Mouse (Mus musculus): ENCODE results near the gene Tbccd1.

Gene Tbccd1

DNA sequence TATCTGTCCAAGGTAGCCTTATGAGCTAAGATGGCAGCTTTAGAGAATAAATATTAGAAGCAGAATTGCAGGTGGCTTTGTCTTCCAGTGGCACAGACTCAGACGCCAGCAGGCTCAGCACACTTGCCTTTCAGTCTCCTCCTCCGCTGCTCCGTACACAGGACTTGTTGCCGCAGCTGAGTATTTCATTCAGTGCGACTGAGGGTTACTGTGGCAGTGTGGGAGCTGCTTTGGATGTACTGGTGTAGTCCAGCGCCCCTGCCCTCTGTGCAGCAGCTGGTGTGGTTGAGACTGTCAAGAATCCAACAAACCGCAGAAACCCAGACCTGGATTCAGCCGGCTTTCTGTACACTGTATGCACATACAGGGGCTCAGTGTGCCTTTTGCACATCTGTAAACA is 14.9 kb upstream of the Tbccd1 start:
- no peak for DNase-seq (ENCODE audit: low read depth, low spot score)

DNA sequence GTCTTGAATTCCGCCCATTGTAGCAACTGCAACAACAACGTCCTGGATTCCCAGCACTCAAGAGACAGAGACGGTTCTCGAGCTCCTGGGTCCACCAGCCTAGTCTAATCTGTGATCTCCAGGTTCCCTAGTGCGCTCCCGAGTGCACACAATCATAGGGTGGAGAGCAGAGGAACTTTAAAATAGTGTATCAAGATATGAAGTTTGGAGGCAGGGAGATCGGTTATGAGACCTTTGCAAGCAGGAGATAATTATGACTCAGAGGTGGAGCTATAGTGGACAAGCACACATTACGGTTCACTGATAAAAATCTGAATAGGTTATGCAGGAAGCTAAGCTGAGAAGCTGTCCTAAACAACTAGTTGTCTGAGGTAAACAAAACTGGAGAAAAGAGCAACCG is 696 bp downstream of the Tbccd1 start:
- no peak for DNase-seq (ENCODE audit: low read depth, low spot score)

DNA sequence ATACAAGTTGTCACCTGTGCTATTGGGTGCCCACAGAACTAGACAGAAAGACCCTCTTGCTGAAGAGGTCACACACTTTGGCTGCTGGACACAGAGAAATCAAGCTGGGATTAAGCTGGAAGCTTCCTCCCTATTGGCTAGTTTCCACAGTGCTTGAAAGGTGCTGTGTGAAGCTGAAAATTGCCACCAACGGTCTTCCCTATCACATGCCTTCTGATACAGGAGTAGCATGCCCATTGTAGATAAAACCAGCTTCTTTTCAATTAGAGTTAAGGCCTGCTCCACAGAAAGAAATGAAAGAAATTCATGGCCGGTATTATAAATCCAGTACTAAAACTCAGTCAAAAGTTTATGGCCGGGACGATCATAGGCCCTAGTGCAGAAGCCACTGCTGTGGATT is 4.8 kb downstream of the Tbccd1 start:
- no peak for DNase-seq (ENCODE audit: low read depth, low spot score)

DNA sequence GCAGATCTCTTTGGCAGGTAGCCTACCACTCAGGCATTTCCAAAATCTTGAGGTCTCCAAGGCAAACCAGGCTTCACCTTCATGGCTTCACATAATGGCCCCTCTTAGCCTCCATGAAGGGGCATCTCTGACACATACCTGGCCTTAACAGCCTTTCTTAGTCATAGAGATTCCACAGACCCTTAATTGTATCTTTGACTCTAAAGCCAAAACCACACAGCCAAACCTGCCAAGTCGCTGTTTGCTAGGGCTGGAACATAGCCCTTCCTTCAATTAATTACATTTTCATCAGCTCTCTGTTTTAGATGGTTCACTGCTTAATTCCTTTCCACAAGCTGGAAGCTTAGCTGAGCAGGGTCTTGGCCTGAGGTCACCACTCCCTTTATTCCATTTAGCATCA is 9.1 kb downstream of the Tbccd1 start:
- no peak for DNase-seq (ENCODE audit: low read depth, low spot score)

DNA sequence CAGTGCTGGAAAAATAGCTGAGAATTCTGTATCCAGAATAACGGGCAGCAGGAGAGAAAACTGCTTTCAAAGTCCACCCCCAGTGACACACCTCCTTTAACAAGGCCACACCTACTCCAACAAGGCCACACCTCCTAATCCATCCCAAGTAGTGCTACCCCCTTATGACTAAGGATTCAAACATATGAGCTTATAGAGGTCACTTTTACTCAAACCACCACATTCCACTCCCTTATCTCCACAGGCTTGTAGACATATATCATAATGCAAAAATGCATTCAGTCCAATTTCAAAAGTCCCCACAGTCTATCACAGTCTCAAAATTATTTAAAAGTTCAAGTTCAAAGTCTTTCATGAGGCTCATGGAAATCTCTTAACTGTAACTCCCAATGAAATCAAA is 9.8 kb downstream of the Tbccd1 start:
- no peak for DNase-seq (ENCODE audit: low read depth, low spot score)

DNA sequence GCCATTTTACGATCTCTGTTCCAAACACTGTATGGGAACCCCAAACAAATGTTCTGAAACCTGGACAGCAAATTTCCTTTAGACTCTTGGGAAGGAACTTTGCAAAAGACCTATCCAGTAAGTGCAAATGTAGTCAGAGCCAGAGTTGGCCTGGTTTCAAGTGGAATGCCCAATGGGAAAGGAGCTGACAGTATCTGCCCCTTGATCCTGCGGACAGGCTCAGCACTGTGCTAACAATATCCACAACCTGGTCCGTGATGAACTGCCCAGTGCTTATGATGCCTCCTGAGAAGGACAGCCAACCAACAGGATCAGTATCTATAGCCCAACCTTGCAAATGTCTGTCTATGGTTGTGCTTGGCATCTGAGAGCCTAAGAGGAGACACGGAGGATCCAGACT is 12.0 kb downstream of the Tbccd1 start:
- DNase-seq (ENCODE audit: low read depth, low spot score) = no peak

DNA sequence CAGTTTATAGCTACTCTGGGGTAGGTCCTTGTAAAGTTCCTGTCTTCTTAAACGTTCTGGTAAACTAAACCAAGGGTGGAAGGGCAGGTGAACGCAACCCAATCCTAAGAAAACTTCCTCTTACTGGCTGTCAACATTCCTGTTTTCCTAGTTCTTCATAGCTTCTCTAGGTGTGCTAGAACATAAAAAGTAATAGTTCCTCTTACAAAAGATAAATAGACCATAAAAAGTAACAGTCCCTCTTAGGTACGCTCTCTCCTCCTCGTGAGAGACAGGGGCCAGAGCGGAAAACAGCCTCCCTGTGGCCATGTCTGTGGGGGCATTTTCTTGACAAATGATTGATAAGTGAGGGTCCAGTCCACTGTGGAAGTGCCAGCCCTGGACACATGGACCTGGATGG is 12.6 kb downstream of the Tbccd1 start:
- no peak for DNase-seq (ENCODE audit: low read depth, low spot score)

DNA sequence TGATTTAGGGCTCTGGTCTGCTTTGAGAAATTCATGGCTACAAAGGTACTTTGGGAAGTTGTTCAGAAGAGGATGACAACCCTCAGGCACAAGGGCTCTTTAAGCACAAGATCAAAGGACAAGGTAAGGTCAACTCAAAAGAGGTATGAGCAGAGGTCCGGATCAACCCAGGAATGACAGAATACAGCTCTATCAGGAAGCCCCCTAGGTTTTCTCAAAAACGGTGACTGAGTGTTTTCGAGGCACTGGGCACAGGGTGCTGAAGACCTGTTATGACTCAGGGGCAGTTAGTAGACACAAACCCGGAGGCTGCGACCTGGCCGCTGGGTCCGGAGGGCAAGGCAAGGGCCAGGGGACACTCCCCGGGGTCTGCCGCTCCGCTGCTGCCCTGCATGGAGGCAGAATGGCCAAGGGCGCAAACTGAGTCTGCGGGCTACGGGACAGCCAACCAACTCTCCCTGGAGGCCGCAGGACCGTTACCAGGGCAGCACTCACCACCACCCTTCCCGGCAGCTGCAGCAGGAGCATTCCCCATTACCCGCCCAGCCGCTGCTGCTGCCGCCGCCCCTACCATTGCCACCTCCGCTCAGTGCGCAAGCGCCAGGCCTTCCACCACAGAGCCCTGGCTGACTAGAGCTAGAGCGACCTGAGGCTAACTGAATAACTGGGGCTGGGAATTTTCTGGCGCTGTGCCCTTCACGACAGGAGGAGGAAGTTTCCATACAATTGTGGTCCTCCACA is 13.2 kb downstream of the Tbccd1 start:
- peak; percentile 66 for DNase-seq (ENCODE audit: low read depth, low spot score)

DNA sequence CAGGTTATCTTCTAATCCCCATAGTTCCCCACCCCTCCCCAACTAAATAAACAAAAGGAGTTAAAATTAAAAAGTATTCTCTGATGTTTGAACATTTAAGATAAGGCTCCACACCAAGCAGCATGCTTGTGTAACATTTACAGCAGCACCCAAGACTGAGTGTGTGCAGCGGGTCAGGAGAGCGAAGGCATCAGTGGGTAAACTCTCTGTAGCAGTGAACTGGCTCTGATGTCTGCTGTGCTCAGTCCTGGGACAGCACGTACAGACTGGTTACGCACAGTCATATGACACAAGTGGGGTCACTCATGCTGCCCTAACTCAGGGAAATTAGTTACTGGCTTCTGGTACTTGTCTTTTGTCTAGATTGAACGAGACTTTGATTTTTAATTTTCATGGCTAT is 14.6 kb downstream of the Tbccd1 start:
- no peak for DNase-seq (ENCODE audit: low read depth, low spot score)

DNA sequence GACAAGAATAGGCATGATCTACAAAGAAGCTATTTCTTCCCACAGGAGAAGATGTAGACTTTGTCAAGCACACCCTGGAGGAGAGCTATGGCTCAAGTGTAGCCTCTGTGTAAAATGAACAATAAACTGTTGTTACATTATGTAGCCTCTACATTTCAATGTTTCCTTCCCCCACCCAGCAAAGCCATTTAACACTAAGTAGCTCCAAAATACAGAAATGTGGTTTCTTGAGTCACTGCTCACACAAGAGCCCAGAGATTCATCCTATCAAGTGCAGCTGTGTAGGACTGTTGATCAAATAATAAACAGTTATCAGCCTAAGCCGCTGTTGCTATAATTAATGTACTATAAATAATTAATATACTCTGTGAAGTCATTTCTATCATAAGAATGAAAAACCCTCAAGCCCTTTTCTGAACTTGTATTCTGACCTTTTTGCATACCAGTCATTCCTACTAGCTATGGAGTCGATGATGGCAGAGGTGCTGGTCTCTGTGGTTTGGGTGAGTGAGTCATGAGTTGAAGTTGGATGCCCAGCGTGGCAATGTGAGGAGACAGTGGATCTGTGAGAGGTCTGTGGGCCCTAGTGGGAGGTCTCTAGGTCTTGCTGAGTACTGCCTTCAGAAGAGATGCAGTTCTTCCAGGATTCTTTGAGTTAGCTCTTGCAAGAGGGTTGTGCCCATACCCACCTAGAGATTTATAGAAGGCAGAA is 18.2 kb downstream of the Tbccd1 start:
- no peak for DNase-seq (ENCODE audit: low read depth, low spot score)

DNA sequence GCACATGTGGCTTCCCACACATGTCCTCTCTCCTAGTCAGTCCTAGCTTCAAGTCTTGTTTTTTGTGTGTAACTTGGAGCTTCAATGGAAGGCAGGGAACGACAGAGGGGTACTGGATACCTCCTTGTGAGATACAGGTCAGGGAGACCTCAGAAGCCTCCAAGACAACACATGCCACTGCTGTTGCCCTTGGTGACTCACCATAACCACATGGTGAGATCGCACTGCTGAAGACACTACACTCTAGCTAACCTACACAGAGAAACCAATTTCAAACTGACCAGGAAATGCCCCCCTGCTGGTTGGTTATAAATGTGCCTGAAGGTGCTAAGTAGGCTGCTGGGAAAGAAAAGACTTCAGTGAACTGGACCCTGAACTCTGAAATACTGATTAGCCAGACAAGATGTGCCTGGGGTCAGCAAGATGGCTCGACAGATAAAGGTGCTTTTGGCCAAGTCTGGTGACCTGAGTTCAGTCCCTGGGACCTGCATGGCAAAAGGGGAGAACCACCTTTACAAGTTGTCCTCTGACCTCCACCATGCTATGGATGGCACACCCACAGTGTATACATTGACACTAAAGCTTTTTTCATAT is 24.4 kb downstream of the Tbccd1 start:
- DNase-seq (ENCODE audit: low read depth, low spot score) = no peak

DNA sequence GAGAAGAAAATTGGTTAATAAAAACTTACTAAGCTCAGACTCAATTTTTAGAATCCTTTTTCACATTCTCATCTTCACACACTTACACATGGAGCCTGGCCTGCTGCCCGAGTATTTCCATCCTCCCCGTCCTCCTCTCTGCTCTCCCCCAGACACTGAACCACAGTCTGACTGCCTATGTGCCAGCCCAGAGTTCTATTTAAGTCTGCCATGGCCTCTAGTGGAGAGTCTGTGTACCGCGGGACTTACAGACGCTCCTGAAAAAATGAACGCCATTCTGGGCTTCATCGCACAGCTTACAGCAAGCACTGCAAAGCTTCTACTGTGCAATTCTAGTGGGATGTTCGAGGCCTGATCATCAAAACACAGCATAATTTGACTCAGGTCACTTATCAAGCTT is 36.7 kb downstream of the Tbccd1 start:
- DNase-seq (ENCODE audit: low read depth, low spot score) = no peak

DNA sequence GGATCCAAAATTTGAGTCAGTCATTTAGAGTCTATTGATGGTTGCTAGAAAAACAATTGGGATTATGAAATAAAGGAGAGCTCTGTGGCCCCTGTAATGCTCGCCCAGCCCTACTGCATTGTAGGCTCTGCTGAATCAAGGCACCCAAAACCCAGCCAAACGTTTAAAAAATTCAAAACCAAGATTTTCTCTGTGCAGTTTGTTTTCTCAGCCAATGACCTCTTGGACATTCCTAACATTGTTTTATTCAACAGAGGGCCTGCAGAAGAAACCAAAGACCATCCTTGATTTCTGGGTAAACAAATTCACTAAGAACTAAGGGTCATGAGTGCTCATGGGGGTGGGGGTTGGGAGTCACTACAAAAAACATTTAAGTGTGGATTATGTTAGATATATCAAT is 46.0 kb downstream of the Tbccd1 start, which contains the start of gene Crygs:
Gene Crygs (minus strand): TSS at position 101 of the 400 bp plus-strand sequence.
- no peak for DNase-seq (ENCODE audit: low read depth, low spot score)

DNA sequence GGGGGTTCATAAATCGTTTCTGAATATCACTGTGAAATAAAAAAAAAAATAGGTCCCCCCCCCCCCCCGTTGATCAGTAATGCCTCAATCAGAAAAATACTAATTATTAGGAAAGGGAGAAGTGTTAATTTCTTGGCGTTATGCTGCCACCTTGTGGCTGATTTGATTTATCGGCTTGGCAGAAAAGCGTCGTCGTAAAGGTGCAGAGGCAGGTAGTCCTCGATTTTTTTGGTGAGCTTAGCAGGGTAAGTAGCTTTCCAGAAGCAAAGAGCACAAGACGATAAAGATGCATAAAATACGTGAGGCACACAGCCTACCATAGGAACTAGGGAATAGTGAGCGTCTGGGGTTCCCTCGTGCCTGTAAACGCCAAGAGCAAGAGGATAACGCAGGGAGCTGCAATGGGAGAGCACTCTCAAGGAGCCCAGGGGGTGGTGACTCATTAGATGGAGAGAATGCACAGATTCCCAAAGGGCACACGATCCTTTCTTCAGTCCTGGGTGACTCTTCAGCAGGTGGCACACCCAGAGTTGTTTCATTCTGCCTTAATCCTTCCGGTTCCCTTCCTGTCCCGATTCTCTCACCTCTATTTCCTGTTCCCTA is 49.9 kb downstream of the Tbccd1 start:
- peak; percentile 45 for DNase-seq (ENCODE audit: low read depth, low spot score)

DNA sequence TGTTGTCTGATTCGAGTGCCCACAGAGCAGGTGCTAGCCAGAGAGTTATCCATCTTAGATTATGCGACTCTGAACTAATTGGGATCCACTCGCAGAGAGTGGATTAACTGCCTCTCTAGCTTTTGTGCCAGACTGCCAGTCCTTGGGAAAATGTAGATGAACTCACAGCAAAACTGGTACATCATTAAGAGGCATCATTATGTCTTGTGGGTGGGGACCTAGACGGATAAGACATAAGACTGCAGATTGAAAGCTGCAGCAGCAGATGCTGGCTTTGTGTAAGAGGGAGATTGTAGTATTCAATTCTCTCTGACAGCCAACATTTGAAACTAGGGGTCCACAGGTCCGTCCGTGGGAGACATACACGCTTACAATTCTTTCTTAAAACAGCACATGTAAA is 54.7 kb downstream of the Tbccd1 start:
- no peak for DNase-seq (ENCODE audit: low read depth, low spot score)

DNA sequence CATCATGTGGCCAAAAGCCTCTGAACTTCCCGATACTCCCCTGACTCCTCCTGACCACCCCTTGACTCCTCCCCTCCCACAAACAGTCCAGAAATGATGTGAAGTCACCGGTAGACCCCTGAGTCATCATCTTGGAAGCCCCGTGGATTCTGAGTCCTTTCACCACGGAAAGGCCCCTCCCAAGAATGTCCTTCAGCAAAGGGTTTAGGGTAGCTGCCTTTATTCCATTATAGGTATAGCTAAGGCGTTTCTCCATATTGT is 56.7 kb downstream of the Tbccd1 start:
- DNase-seq (ENCODE audit: low read depth, low spot score) = no peak

DNA sequence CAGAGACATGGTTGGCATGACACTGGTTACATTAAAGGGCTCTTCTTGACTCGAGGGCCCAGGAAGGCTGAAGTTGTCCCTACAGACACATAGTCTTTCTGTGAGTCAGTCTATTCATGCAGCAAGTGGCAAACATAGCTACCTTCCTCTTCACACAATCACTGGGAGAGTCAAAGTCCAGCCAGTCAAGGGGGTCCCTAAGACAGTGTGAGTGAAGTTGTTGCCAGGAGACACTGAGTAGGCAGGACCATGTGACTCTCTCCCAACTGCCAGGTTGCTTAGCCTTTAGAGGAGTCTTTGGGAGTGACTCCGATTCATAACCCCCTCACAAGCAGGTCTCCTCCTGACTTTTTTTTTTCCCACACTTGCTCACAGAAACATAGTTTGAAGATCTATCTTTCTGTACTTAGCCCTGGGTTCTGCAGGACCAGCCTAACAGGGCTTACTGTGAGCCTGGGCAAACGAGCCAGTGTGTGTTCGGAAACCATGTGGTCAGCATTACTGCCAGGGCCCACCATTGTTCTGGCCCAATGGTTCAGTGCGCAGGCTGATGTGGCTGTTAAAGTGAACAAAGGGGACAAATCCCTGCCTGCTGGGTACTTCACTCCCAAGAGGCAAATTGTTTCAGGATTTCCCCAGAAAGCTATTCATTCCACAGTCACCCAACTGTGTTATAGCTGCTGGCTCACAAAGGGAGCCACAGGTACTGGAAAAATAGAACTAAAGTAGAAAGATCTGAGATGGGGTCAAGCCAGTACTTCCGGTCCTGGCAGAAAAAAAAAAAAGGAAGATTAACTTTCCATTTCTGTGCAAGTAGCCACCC is 57.2 kb downstream of the Tbccd1 start:
- no peak for DNase-seq (ENCODE audit: low read depth, low spot score)

DNA sequence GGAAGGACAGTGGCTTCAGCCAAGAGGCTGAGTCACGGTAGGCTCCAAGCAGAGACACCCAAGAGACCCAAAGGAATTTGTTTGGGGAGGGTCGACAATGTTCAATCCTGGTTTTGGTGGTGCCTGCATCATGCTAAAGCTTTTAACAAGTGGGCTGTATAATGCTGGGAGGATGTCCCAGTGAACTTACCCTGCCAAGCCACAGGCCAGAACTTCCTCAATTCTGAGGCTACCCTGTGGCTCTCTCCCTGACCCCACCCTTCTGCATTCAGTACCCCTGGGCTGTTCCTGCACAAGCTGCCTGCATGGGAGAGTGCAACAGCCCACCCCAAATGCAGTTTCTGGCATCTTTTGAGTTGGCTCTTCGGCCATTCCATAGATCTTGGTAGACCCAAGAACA is 58.9 kb downstream of the Tbccd1 start:
- DNase-seq (ENCODE audit: low read depth, low spot score) = no peak

DNA sequence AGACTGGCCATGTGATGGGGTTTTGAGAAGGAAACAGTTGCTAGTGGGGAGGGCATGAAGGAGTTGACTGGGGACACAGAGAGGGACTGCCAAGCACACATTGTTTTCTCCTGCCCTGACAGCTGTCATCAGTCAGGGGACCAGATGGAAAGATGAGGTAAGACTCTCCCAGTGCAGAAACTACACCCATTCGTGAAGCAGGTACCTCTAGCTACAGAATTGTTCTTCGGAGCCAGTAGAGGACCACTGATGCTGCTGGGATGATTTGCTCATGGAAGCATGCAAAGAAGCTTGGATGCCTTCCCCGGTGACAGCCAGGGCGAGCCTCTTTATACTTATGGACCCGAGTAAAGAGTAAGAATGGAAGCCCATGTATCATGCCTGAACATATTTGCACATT is 59.9 kb downstream of the Tbccd1 start:
- DNase-seq (ENCODE audit: low read depth, low spot score) = no peak

DNA sequence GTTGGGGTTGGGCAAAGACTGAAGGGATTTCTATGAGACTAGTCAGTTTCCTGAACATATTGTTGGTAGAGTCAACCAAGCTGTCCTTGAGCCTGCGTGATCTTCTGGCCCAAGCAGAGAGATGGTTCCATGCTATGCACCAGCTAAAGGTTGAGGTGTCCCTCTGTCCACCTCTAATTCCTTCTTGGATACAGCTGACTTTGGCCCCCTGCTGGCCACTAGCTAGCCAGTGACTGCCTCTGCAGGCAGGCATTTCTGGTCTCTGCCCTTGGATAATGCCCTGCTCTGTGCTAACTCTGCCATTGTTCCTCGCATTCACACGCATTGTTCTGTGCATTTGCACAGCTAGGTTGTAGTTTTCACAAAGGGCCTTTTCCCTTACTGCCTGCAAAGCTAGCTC is 62.0 kb downstream of the Tbccd1 start:
- DNase-seq (ENCODE audit: low read depth, low spot score) = no peak

DNA sequence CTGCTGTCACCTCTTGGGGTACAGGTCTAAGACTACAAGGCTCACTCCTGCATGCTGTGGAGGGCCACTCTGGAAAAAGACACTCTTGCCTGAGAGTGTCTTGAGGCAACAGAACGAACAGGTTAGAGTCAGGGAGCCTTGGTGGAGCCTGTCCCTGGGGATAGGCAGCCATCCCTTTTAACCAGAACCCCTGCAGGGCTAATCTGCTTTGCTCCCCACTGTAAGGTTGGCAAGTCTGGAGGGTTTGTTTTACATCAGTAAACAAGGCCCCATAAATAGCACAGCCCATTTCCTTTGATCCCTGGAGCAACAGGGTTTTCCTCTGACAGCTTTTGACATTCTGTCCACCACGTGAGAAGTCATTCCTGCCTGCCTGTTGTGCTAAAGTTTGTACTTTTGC is 66.2 kb downstream of the Tbccd1 start:
- no peak for DNase-seq (ENCODE audit: low read depth, low spot score)

DNA sequence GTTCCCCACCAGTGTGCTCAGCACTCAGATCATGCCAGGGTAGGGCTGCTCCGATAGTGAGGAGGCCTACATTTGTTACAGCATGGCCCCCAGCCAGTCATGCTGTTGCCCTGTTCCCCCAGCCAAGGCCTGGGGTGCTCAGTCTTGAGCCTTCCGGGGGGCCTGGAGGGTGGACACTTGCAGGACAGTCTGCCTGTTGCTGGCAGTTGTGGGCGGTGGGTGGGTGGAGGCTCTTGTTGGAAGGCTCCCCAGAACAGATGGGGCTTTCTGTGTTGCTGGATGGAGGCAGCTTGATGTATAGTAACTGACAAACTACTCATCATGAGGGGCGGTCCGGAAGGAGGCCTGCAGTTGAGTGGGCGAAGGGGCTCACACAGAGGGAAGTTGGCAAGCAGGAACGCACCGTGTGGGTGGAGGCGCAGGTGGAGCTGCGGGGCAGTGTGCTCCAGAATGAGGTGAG is 67.5 kb downstream of the Tbccd1 start:
- no peak for DNase-seq (ENCODE audit: low read depth, low spot score)
